Mouse (Mus musculus) gastrocnemius, postnatal 10 days (tissue): ENCODE measurements around the gene Nhlh2. TPM values are rescaled to one million over a fixed set of nuclear protein-coding genes. Genes with fewer than 3 reads are reported as not detected.

Experiments
- DNase-seq: peaks from one replicate; pipeline ENCODE4 v3.0.0; 2021; ENCODE audit warnings: mixed read lengths
- long read RNA-seq, 2 experiments: library from polyadenylated mRNA; stranded (forward); transcript quantifications; one replicate each; pipeline ENCODE4 v2.0.0; 2021
- total RNA-seq, 2 experiments: library from RNA; stranded (reverse); gene quantifications; 2 replicates each; pipeline ENCODE4 v1.2.3; 2021

Nhlh2 gene
- total RNA-seq: not detected
- long read RNA-seq, experiment 1: 0 reads
- long read RNA-seq, experiment 2: 0 reads

GRCm38 (mm10) chr3:102009926-102010381 is at the start of gene Nhlh2:
Gene Nhlh2, plus strand, starts transcription at chr3:102010076.
- no peak for DNase-seq

GRCm38 (mm10) chr3:101961146-101961835 is 48.6 kb upstream of the Nhlh2 start:
- no peak for DNase-seq

- DNase-seq: no peak
Observed at GRCm38 (mm10) chr3:101963501-101963900, 46.4 kb upstream of the Nhlh2 start.

GRCm38 (mm10) chr3:101964352-101964751 is 45.5 kb upstream of the Nhlh2 start:
- DNase-seq: no peak

- no peak for DNase-seq
Observed at GRCm38 (mm10) chr3:101966825-101967558, 42.9 kb upstream of the Nhlh2 start.

GRCm38 (mm10) chr3:101975337-101975736 is 34.5 kb upstream of the Nhlh2 start:
- no peak for DNase-seq

GRCm38 (mm10) chr3:101978299-101978994 is 31.4 kb upstream of the Nhlh2 start:
- no peak for DNase-seq

- no peak for DNase-seq
Observed at GRCm38 (mm10) chr3:101983917-101984316, 26.0 kb upstream of the Nhlh2 start.

GRCm38 (mm10) chr3:101985634-101986033 is 24.2 kb upstream of the Nhlh2 start:
- DNase-seq: no peak

GRCm38 (mm10) chr3:101990136-101990535 is 19.7 kb upstream of the Nhlh2 start:
- no peak for DNase-seq

- no peak for DNase-seq
Observed at GRCm38 (mm10) chr3:101990995-101991516, 18.8 kb upstream of the Nhlh2 start.

- no peak for DNase-seq
Observed at GRCm38 (mm10) chr3:101997851-101998250, 12.0 kb upstream of the Nhlh2 start.

- no peak for DNase-seq
Observed at GRCm38 (mm10) chr3:102010681-102011317, 923 bp downstream of the Nhlh2 start.

- DNase-seq: peak; percentile 11
Observed at GRCm38 (mm10) chr3:102011318-102012075, 1.6 kb downstream of the Nhlh2 start.

- no peak for DNase-seq
Observed at GRCm38 (mm10) chr3:102012076-102012610, 2.3 kb downstream of the Nhlh2 start.

- DNase-seq: peak; percentile 15
Observed at GRCm38 (mm10) chr3:102012611-102013211, 2.8 kb downstream of the Nhlh2 start.

GRCm38 (mm10) chr3:102020604-102021003 is 10.7 kb downstream of the Nhlh2 start:
- no peak for DNase-seq

- no peak for DNase-seq
Observed at GRCm38 (mm10) chr3:102022721-102023120, 12.8 kb downstream of the Nhlh2 start.

- DNase-seq: no peak
Observed at GRCm38 (mm10) chr3:102023337-102023736, 13.5 kb downstream of the Nhlh2 start.

- no peak for DNase-seq
Observed at GRCm38 (mm10) chr3:102023829-102024228, 14.0 kb downstream of the Nhlh2 start.
